9 mouse cellular contexts compared by ENCODE assay signal in the genomic region with DNA sequence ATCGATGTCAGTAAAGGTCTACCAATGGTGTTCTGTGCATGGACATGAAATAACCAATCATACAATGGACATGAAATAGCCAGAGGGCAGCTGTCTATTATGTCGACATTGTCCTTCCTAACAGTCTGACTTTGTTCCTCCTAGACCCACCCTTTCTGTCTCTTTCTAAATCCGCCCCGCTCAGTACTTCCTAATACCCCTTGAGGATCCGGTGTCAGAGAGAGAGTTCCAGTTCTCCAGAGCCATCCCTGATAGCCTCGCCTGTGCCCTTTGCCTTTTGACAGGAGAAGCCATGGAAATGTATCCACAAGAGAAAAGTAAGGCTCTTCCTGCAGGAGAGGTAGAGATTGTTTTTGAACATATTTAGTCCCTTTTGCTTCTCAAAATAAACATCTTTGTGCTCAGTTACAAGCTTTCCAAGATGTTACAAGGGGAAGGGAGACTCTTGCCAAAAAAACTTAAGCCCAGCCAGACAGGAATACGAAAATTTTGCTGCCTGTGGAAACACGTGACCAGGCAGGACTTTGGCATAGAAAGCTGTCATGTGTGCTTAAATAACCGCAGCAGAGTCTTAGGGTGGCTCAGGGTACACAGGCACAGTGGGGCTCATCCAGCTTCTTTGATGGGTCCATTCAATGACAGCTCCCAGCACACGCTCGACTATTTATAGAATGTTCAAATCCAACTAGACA.
DNase-seq lines count a peak whose midpoint lies in the region; ATAC-seq and TF ChIP-seq lines count a peak whose summit lies in the region.
"Had no signal": no experiment of that assay in that cellular context is flagged by ENCODE, and none has a peak within 500 bp of the region (broad histone marks: within the 10 kb centered on the region; RNA-seq: fewer than 3 reads in every experiment).

No protein-coding gene starts in this region.

- peak; percentile 73 for ATAC-seq in forebrain, postnatal 0 days
- no peak for ATAC-seq in forebrain, embryonic 14.5 days
- ATAC-seq in megakaryocyte progenitor cell, adult 5-6 weeks (replicated peaks; ENCODE audit: poor library complexity), result peak; percentile 48

- no peak overlapping the region for H3K4me2 ChIP-seq in forebrain, postnatal 0 days (ENCODE audit: low read depth)
- no peak overlapping the region for H3K4me2 ChIP-seq in forebrain, embryonic 14.5 days (ENCODE audit: low read length)

- H3K9me3 ChIP-seq in forebrain, postnatal 0 days (ENCODE audit: low read length), result no peaks in the 10 kb centered on the region
- H3K9me3 ChIP-seq in forebrain, embryonic 14.5 days (replicated peaks; ENCODE audit: control insufficient read depth, low read length), result no peaks in the 10 kb centered on the region

- no peaks in the 10 kb centered on the region for H3K27me3 ChIP-seq in forebrain, postnatal 0 days (ENCODE audit: insufficient read depth, low read length)
- H3K27me3 ChIP-seq in forebrain, embryonic 14.5 days (replicated peaks; ENCODE audit: control insufficient read depth, insufficient read depth, low read length), result no peaks in the 10 kb centered on the region
- H3K27me3 ChIP-seq in cerebellum, adult 2 months (ENCODE audit: control insufficient read depth, insufficient read depth, low read length), result no peaks in the 10 kb centered on the region

- no peaks in the 10 kb centered on the region for H3K4me1 ChIP-seq in forebrain, postnatal 0 days (ENCODE audit: insufficient read depth)
- no peaks in the 10 kb centered on the region for H3K4me1 ChIP-seq in forebrain, embryonic 14.5 days (ENCODE audit: control insufficient read depth, insufficient read depth, low read length)
- H3K4me1 ChIP-seq in cerebellum, adult 2 months (ENCODE audit: control insufficient read depth, insufficient read depth, low read length), result no peaks in the 10 kb centered on the region

- WGBS in forebrain, postnatal 0 days, result 66% methylated on average over 11 of the region's 11 CpGs
- WGBS in forebrain, embryonic 14.5 days, result 80% methylated on average over 11 of the region's 11 CpGs
- 56% methylated on average over 11 of the region's 11 CpGs for WGBS in cerebellum, adult 2 months

- TF ChIP-seq CTCF in forebrain, postnatal 0 days (IDR thresholded peaks at IDR 0.05; ENCODE audit: low read depth), result no peak
- no peak for TF ChIP-seq CTCF in left cerebral cortex, adult 2 months (IDR thresholded peaks at IDR 0.05)
- TF ChIP-seq CTCF in cerebellum, adult 2 months (IDR thresholded peaks at IDR 0.05; ENCODE audit: borderline replicate concordance, insufficient read depth, low read depth, low read length), result no peak

- H3K36me3 ChIP-seq in forebrain, postnatal 0 days (ENCODE audit: insufficient read depth), result no peaks in the 10 kb centered on the region
- no peaks in the 10 kb centered on the region for H3K36me3 ChIP-seq in forebrain, embryonic 14.5 days (ENCODE audit: control insufficient read depth, insufficient read depth, low read length)

- intact Hi-C loops in left cerebral cortex, postnatal 25 days (cut with DNase I), result no loop called here
- intact Hi-C loops in left cerebral cortex, adult 2 months (cut with DNase I), result no loop called here
- intact Hi-C loops in heart, postnatal 14 days (cut with DNase I), result no loop called here

- DNase-seq in forebrain, postnatal 0 days, result peak; percentile 43
- no peak for DNase-seq in forebrain, embryonic 14.5 days (ENCODE audit: low spot score)
- DNase-seq in left cerebral cortex, postnatal 25 days (ENCODE audit: low spot score in 2 of 2), result peak; percentile 12 to 58
- no peak for DNase-seq in left cerebral cortex, adult 2 months (ENCODE audit: extremely low spot score in 1 of 2, low spot score in 2 of 2)
- DNase-seq in heart, postnatal 14 days, result peak; percentile 13 to 34
- DNase-seq in cerebellum, adult 2 months, result no peak
- no peak for DNase-seq in urinary bladder, postnatal 14 days (ENCODE audit: low spot score)

- no peak overlapping the region for H3K27ac ChIP-seq in forebrain, postnatal 0 days (ENCODE audit: low read depth, low read length)
- no peak overlapping the region for H3K27ac ChIP-seq in forebrain, embryonic 14.5 days (ENCODE audit: low read depth, low read length)
- H3K27ac ChIP-seq in left cerebral cortex, adult 2 months, result no peak overlapping the region
- H3K27ac ChIP-seq in cerebellum, adult 2 months (ENCODE audit: insufficient read depth, low read length), result no peak overlapping the region
- H3K27ac ChIP-seq: kidney, postnatal 0 days had no signal

- no peak for TF ChIP-seq POLR2A in cerebellum, adult 2 months (IDR thresholded peaks at IDR 0.05; ENCODE audit: borderline replicate concordance, insufficient read depth, low read length)

- no peak overlapping the region for H3K4me3 ChIP-seq in forebrain, postnatal 0 days (ENCODE audit: low read depth, low read length)
- H3K4me3 ChIP-seq in forebrain, embryonic 14.5 days (ENCODE audit: low read depth, low read length), result no peak overlapping the region
- no peak overlapping the region for H3K4me3 ChIP-seq in left cerebral cortex, adult 2 months
- H3K4me3 ChIP-seq in cerebellum, adult 2 months (replicated peaks; ENCODE audit: insufficient read depth, low read depth, low read length), result no peak overlapping the region

- H3K9ac ChIP-seq in forebrain, postnatal 0 days, result no peak overlapping the region
- H3K9ac ChIP-seq in forebrain, embryonic 14.5 days (ENCODE audit: low read length), result no peak overlapping the region

Comparison
In these comparisons a context has a peak if more than half of its experiments do, and no peak if none do; other contexts are left out.
1. DNase-seq: peak in forebrain, postnatal 0 days (single experiment), left cerebral cortex, postnatal 25 days (2 of 2) and heart, postnatal 14 days (2 of 2); none in forebrain, embryonic 14.5 days (single experiment), left cerebral cortex, adult 2 months (0 of 2), cerebellum, adult 2 months (0 of 2) and urinary bladder, postnatal 14 days (single experiment).